Mouse (Mus musculus) T-cell, adult 2 months (primary cell): ENCODE results near the gene Ube4b.

Source experiments
- DNase-seq: peaks from one replicate; pipeline ENCODE4 v3.0.0; 2022; ENCODE audit warnings: low spot score

Gene Ube4b

DNA sequence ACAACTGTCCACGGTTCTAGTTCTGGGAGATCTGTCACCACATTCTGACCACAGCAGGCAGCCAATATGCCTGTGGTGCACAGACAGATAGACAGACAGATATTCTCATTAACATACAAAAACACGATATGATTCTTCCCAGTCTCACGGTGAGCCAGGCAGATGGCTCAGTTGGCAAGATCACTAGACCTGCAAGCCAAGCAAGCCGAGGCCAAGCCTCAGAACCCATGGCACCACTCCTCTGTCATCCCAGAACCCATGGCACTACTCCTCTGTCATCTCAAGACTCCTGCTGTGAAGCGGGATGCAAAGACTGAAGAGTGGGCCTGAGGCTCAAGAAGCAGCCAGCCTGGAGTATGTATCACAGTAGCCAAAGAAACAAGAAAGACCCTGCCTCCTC, 3.0 kb upstream of the Ube4b start:
- no peak for DNase-seq

- no peak for DNase-seq
Measured at GRCm38 (mm10) chr4:149425801-149426292, 702 bp downstream of the Ube4b start.

DNA sequence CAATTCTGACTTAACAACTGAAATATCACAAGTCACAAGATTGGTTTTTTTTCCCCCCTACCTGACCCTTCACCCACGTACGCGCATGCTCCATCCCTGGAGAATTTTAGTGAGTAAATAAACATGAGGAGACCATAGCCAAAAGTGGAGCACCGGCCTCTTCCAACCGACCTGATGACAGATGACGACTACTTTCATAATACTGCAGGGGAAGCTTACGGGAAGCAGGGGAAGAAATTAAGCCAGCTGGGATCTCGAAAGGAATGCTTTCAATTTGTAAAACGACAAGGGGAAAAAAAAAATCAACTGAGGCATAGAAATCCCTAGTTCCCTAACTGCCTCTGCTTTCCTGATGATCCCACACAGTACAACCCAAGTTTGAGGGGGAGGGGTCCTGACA, 1.8 kb downstream of the Ube4b start:
- no peak for DNase-seq

DNA sequence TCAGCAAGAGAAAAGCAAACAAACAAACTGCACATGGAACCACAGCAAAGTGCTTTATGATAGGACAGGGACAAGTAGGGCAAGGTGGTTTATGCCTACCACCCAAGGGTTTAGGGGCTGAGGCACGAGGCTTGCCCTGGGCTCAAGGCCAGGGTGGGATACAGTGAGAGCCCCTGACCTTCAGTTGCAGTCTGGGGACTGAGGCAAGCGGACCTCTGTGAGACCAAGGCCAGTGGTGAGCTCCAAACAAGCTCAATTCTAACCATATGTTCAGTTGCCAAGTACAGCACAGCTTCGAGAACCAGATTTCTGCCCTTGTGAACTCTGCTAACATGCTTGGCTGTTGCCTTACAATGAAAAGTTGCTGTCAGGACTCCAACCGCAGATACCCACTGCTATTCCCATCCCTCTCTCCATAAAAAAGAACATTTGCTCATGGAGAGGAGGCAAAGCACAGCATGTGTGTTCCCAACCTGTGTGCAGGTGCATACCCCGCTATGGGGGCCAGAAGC, 8.6 kb downstream of the Ube4b start:
- DNase-seq, result no peak

GRCm38 (mm10) chr4:149416986-149417385, 9.6 kb downstream of the Ube4b start:
- no peak for DNase-seq

GRCm38 (mm10) chr4:149416417-149416816, 10.1 kb downstream of the Ube4b start:
- no peak for DNase-seq

DNA sequence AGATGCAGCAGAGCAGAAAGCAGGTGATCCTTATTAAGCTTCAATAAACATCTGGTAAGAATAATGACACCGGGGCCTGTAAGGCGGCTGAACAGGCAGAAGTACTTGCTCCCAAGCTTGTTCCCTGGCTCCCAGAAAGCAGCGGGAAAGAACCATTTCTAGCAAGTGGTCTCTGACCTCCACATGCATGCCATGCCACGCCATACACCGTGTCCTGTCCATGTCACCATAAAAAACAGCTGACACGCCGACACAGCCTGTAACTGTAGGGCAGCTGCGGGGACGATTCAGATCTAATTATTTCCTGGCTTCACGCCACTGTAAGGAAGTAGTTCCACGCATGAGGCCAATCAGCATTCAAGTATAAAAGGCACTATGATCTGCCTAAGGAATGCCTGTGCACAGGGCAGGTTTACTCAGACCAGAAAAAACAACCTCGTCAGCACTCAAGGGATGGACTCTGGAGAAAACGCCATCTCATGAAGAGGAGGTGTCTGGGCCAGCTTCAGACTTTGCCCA, 10.8 kb downstream of the Ube4b start:
- no peak for DNase-seq

GRCm38 (mm10) chr4:149414259-149414658, 12.3 kb downstream of the Ube4b start:
- no peak for DNase-seq

GRCm38 (mm10) chr4:149409759-149410158, 16.8 kb downstream of the Ube4b start:
- DNase-seq, result no peak

DNA sequence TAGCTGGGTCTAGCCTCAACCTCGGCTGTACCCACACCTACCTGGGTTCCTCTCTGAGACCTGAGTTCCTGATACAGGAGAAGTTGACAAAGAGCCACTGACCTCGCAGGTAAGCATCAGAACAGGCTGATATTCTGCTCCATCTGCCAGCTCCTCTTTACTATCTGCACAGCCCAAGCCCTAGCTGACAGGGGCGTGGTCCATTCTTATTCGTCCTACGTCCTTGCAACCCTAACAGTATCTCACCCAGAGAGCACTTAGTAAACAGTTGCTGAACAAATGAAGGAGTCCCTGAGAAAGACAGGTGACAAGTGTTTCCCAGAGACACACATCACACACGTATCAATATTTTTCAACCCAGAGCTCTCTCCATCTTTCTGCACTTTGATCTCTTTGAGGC, 18.2 kb downstream of the Ube4b start:
- no peak for DNase-seq

DNA sequence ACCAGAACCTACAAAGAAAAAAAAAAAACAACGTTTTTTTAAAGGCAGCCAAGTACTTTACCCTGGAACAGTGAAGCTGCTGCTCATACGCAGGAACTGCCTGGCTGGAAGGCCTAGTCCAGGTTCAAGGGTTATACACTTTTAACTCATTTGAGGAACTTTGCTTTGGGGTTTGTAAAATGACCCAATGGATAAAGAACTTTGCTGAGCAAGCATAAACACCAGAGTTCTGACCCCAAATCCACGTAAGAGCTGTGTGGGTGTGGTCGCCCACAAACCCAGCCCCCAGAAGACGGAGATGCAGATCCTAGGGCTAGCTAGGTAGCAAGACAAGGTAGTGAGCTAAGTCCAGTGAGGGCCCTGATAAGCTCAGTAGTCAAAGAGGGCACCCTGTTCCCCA, 19.1 kb downstream of the Ube4b start:
- DNase-seq, result no peak

- no peak for DNase-seq
Measured at GRCm38 (mm10) chr4:149405713-149406443, 20.7 kb downstream of the Ube4b start.

GRCm38 (mm10) chr4:149404640-149405465, 21.7 kb downstream of the Ube4b start:
- no peak for DNase-seq

- no peak for DNase-seq
Measured at GRCm38 (mm10) chr4:149403037-149403436, 23.5 kb downstream of the Ube4b start.

DNA sequence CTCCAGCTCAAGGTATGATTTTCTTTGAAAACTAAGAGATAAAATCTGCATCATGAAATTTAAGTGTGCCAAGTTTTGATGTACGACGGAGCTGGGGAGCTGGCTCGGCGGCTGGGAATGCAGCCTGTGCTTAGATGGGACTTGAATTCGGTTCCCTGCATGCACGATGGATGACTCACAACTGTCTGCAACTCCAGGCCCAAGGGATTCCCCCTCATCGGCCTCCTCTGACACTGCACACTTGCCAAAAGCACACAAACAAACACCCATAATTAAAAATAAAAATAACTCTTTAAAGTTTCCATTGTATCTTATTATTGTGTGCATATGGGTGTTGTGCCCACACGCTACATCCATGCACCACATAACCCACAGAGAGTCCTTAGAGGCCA, 25.0 kb downstream of the Ube4b start:
- DNase-seq, result no peak

GRCm38 (mm10) chr4:149400878-149401590, 25.5 kb downstream of the Ube4b start:
- DNase-seq, result no peak

GRCm38 (mm10) chr4:149399331-149399910, 27.1 kb downstream of the Ube4b start:
- no peak for DNase-seq

DNA sequence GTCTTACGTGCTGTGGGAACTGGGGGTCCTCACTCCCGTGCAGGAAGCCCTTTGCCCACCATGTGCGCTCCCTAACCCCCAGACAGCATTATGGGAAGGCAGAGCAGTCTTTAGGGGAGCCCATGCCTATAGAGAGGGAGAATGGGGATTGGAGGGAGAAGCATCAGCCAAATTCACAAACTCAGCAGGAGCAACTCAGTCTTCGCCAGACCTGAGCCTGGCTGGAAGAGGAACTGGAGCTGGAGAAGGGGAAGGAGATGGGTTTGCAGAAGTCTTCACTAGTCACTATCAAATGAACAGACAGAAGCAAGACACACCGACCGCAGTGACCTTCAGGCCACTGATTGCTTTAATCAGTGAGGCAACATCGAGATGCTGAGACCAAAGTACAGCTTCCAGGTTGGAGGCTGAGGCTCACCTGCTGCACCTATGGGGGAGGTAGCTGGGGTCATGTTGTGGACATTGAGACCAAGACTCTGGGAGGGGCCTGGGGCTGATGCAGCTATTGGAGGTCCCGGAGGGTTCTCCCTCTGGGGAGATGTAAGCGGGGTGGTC, 28.3 kb downstream of the Ube4b start:
- DNase-seq, result no peak

DNA sequence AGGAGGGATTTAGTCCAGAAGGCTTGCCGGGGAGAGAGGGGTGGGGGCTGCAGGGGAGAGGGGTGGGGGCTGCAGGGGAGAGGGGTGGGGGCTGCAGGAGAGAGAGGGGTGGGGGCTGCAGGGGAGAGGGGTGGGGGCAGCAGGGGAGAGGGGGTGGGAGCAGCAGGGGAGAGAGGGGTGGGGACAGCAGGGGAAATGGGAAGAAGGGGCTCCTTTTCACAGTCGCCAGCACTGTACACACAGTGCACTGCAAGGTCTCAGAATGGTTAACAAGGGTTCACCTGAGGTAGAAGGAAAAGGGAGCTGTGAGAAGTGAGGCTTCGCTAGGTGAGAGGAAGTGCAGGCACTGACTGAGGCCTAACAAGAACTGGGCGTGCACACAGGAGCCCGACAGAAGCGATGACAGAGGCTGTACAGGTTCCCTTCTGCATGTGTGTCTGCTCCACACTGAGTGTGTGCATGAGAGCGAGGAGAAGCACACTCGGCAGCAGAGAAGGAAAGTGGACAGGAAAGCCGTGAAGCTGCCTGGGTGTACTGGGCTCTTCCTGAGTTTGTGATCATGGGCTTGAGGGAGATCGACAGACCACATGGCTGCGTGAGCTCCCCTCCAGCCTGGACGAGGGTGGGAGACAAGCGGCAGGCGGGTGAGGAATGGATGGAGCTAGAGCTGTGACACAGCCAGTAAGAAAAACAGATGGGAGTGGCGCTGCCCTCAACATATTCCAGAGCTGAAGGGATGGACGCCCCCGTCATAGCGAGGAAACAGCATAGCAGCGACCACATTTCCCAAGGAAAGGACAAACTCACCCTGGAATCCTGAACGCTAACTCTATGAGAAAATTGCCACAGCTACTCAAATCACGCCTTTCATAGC, 29.9 kb downstream of the Ube4b start:
- no peak for DNase-seq

GRCm38 (mm10) chr4:149395581-149395980, 31.0 kb downstream of the Ube4b start:
- no peak for DNase-seq

- no peak for DNase-seq
Measured at GRCm38 (mm10) chr4:149394292-149394691, 32.3 kb downstream of the Ube4b start.
